Mouse (Mus musculus) forebrain, embryonic 13.5 days (tissue): ENCODE results near the gene Chadl. TPM values are rescaled to one million over a fixed set of nuclear protein-coding genes. Genes with fewer than 3 reads are reported as not detected.

Source experiments
- ATAC-seq: fragments of 200-750 bp; cut with Nextera tagmentation; 2 replicates; pipeline ENCODE4 v1.8.0; 2017
- H3K27ac ChIP-seq: fragments of 300-500 bp; sonication (generic); 2 replicates; pipeline ENCODE4 v1.5.1; 2015; ENCODE audit warnings: inconsistent platforms, mild to moderate bottlenecking, moderate library complexity
- H3K27me3 ChIP-seq: fragments of 300-500 bp; sonication (generic); 2 replicates; pipeline ENCODE4 v1.6.1; 2015; ENCODE audit warnings: mild to moderate bottlenecking, inconsistent platforms
- H3K36me3 ChIP-seq: fragments of 300-500 bp; sonication (generic); 2 replicates; pipeline ENCODE4 v1.6.1; 2015; ENCODE audit warnings: mild to moderate bottlenecking, inconsistent platforms; ENCODE audit not compliant: poor library complexity, severe bottlenecking
- H3K4me1 ChIP-seq: fragments of 300-500 bp; sonication (generic); 2 replicates; pipeline ENCODE4 v1.6.1; 2015; ENCODE audit warnings: inconsistent platforms
- H3K4me2 ChIP-seq: fragments of 300-500 bp; sonication (generic); 2 replicates; pipeline ENCODE4 v1.6.1; 2015; ENCODE audit warnings: inconsistent platforms, mild to moderate bottlenecking, moderate library complexity
- H3K4me3 ChIP-seq: fragments of 300-500 bp; sonication (generic); 2 replicates; pipeline ENCODE4 v1.5.1; 2015; ENCODE audit warnings: mild to moderate bottlenecking, inconsistent platforms
- H3K9ac ChIP-seq: fragments of 300-500 bp; sonication (generic); 2 replicates; pipeline ENCODE4 v1.6.1; 2015; ENCODE audit warnings: mild to moderate bottlenecking, inconsistent platforms
- H3K9me3 ChIP-seq: fragments of 300-500 bp; sonication (generic); replicated peaks from 2 replicates; pipeline ENCODE4 v1.6.1; 2016; ENCODE audit warnings: inconsistent platforms
- WGBS: fragments of 180-500 bp; shearing (Covaris S2); methylation state at CpG from one replicate; pipeline ENCODE4 v1.1.7; 2015; 5-methylcytosine and 5-hydroxymethylcytosine counted together
- polyA plus RNA-seq: library from polyadenylated mRNA; unstranded; fragments of >200 nt; fragmentation: Nextera tagmentation; extraction: Ambion mirVana; gene quantifications from 2 replicates; pipeline ENCODE4 v1.2.1, GENCODE M21; 2015

Gene Chadl
- polyA plus RNA-seq, 1 experiment from 2014 or later, result 7.4 TPM

DNA sequence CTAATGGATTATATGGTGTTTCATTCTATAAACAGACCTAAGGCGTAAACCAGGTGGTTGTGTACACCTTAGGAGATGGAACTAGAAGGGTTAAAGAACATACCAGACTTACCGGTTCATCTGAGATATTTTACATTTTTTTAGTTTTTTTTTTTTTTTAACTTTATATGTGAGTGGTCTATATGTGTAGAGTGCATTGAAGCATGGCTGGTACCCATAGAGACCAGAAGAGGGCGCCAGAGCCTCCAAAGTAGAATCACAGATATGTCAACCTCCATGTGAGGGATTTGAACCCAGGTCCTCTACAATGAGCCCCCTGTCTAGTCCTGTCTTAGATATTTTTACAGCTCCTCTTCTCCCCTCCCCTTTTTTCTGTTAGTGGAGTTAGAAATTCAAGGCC, 760 bp upstream of the Chadl start:
- WGBS, result 55% methylated on average over 3 of the region's 3 CpGs
- H3K4me1 ChIP-seq, result peaks cover 20% of the 10 kb centered on the region

GRCm38 (mm10) chr15:81694891-81695290, 2.2 kb downstream of the Chadl start:
- peak overlapping the region; percentile 76 for H3K9ac ChIP-seq
- no peak overlapping the region for H3K27ac ChIP-seq
- no peaks in the 10 kb centered on the region for H3K36me3 ChIP-seq
- WGBS, result 20% methylated on average over 19 of the region's 19 CpGs
- no peaks in the 10 kb centered on the region for H3K9me3 ChIP-seq
- peak overlapping the region; percentile 94 for H3K4me2 ChIP-seq
- peaks cover 21% of the 10 kb centered on the region for H3K4me1 ChIP-seq
- H3K27me3 ChIP-seq, result peaks cover 53% of the 10 kb centered on the region
- no peak for ATAC-seq
- H3K4me3 ChIP-seq, result peak overlapping the region; percentile 54

More for the DNA sequence above, 760 bp upstream of the Chadl start:
- H3K9ac ChIP-seq, result no peak overlapping the region
- no peak overlapping the region for H3K4me2 ChIP-seq
- ATAC-seq, result no peak
- H3K9me3 ChIP-seq, result no peaks in the 10 kb centered on the region
- H3K36me3 ChIP-seq, result peaks cover 9% of the 10 kb centered on the region
- peaks cover 38% of the 10 kb centered on the region for H3K27me3 ChIP-seq
- no peak overlapping the region for H3K4me3 ChIP-seq
- no peak overlapping the region for H3K27ac ChIP-seq

GRCm38 (mm10) chr15:81693967-81694881, 2.9 kb downstream of the Chadl start:
- Histone ChIP-seq H3K9ac (peak overlapping the region; percentile 76), H3K4me3 (peak overlapping the region; percentile 54), H3K27me3 (peaks cover 53% of the 10 kb centered on the region), H3K36me3 (no peaks in the 10 kb centered on the region), H3K27ac (no peak overlapping the region), H3K4me2 (peak overlapping the region; percentile 94), H3K4me1 (peaks cover 21% of the 10 kb centered on the region), H3K9me3 (no peaks in the 10 kb centered on the region)
- ATAC-seq, result peak; percentile 85
- under 1% methylated on average over 88 of the region's 107 CpGs for WGBS

GRCm38 (mm10) chr15:81693366-81693966, 3.6 kb downstream of the Chadl start:
- H3K4me2 ChIP-seq, result peak overlapping the region; percentile 94
- peak overlapping the region; percentile 54 for H3K4me3 ChIP-seq
- WGBS, result 4% methylated on average over 41 of the region's 41 CpGs
- peak overlapping the region; percentile 76 for H3K9ac ChIP-seq
- ATAC-seq, result peak; percentile 37
- peaks cover 53% of the 10 kb centered on the region for H3K27me3 ChIP-seq
- H3K36me3 ChIP-seq, result peaks cover under 1% of the 10 kb centered on the region; the same call in 1 of the 2 replicates
- H3K27ac ChIP-seq, result no peak overlapping the region
- no peaks in the 10 kb centered on the region for H3K9me3 ChIP-seq
- H3K4me1 ChIP-seq, result peaks cover 21% of the 10 kb centered on the region

- no peak overlapping the region for H3K9ac ChIP-seq
- H3K4me1 ChIP-seq, result no peaks in the 10 kb centered on the region
- no peak overlapping the region for H3K27ac ChIP-seq
- no peak overlapping the region for H3K4me3 ChIP-seq
- H3K4me2 ChIP-seq, result no peak overlapping the region
- no peaks in the 10 kb centered on the region for H3K27me3 ChIP-seq
- peaks cover 89% of the 10 kb centered on the region for H3K36me3 ChIP-seq
- no peaks in the 10 kb centered on the region for H3K9me3 ChIP-seq
- ATAC-seq, result no peak
- whole genome bisulfite sequencing, result 97% methylated on average over 4 of the region's 4 CpGs
Measured at GRCm38 (mm10) chr15:81680301-81680805, 16.7 kb downstream of the Chadl start.

- Histone ChIP-seq H3K27ac (no peak overlapping the region), H3K36me3 (peaks cover 76% of the 10 kb centered on the region), H3K4me2 (no peak overlapping the region), H3K9me3 (no peaks in the 10 kb centered on the region), H3K4me3 (no peak overlapping the region), H3K9ac (no peak overlapping the region), H3K27me3 (no peaks in the 10 kb centered on the region), H3K4me1 (no peaks in the 10 kb centered on the region)
- 98% methylated on average over 3 of the region's 3 CpGs for WGBS
- no peak for ATAC-seq
Measured at GRCm38 (mm10) chr15:81676637-81677036, 20.4 kb downstream of the Chadl start.

- Histone ChIP-seq H3K4me3 (no peak overlapping the region), H3K4me2 (no peak overlapping the region), H3K36me3 (peaks cover 64% of the 10 kb centered on the region), H3K27me3 (no peaks in the 10 kb centered on the region), H3K9me3 (no peaks in the 10 kb centered on the region), H3K4me1 (peaks cover under 1% of the 10 kb centered on the region), H3K27ac (no peak overlapping the region), H3K9ac (no peak overlapping the region)
- ATAC-seq, result no peak
- 90% methylated on average over 4 of the region's 4 CpGs for WGBS
Measured at GRCm38 (mm10) chr15:81670231-81670640, 26.9 kb downstream of the Chadl start.

- H3K4me1 ChIP-seq, result peaks cover 12% of the 10 kb centered on the region
- no peak for ATAC-seq
Measured at GRCm38 (mm10) chr15:81666957-81667356, 30.1 kb downstream of the Chadl start.

DNA sequence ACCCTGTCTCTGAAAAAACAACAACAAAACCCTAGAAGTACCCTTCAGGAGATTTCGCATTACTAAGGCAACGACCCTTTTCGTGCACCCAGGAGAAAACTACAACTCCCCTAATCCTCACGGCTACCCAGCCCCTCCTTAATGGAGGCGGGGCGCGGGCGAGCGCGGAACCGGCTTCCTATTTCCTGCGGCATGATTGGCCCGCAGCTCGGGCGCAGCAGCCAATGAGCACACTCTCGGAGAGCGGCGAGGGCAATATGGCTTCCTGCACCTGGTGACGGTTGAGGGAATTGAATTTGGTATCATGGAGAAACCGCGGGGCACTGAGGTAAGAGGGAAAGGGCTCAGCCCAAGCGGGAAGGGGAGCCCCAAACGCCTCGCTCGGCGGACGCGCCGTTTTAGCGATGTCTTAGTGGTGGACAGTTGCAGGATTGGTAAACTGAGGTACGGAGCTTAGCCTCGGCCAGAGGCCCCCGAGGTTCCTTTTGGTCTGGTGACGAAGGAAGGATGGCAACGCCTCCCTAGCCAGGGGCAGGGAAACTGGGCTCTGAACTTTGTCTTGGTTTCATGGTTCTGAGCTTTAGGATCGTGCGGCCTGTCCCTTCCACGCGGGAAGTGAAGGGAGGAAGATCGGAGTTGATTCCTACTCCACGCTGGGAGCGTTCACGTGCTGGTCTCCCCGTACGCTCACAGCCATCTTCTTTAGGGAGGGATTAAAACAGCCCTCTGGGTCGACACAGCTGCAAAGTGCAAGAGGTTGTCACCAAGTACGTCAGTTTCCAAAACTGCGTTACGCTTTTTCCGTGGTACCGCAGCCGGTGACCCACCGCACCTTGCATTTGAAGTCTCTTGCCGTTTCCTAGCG, 33.2 kb downstream of the Chadl start, which contains the start of gene L3mbtl2:
L3mbtl2 (plus strand) TSS at position 193 of the 865 bp plus-strand sequence.
- under 1% methylated on average over 55 of the region's 55 CpGs for WGBS
- Histone ChIP-seq H3K9ac (peak within 1 kb of the TSS; percentile 81), H3K9me3 (no peaks in the 10 kb centered on the region), H3K27me3 (no peaks in the 10 kb centered on the region), H3K4me3 (peak within 1 kb of the TSS; percentile 90), H3K36me3 (peaks cover 21% of the 10 kb centered on the region), H3K4me2 (peak within 1 kb of the TSS; percentile 86), H3K4me1 (peaks cover 12% of the 10 kb centered on the region), H3K27ac (0 out of 2 replicates have a peak within 1 kb of the TSS, but pooled peaks have one; percentile 31)
- ATAC-seq, result peak; percentile 100

More at GRCm38 (mm10) chr15:81666957-81667356, 30.1 kb downstream of the Chadl start:
- Histone ChIP-seq H3K27ac (no peak overlapping the region), H3K9me3 (no peaks in the 10 kb centered on the region), H3K36me3 (peaks cover 41% of the 10 kb centered on the region), H3K27me3 (no peaks in the 10 kb centered on the region), H3K9ac (no peak overlapping the region), H3K4me2 (no peak overlapping the region), H3K4me3 (no peak overlapping the region)
- 91% methylated on average over 10 of the region's 10 CpGs for WGBS

DNA sequence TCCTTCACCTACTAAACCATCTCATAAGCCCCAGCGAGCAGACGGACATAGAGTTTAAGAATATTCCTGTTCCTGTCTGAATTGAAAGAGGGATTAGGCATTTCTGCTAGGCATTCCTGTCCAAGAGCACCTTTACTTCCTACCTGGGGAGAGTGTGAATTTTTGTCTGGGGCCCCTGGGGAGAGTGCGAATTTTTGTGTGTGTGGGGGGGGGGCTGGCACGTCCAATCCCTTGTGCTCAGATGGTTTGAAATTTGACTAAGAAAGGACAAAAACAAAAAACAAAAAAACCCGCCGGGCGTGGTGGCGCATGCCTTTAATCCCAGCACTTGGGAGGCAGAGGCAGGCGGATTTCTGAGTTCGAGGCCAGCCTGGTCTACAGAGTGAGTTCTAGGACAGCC, 33.8 kb downstream of the Chadl start:
- WGBS, result 67% methylated on average over 10 of the region's 10 CpGs
- Histone ChIP-seq H3K27ac (no peak overlapping the region), H3K9ac (no peak overlapping the region), H3K9me3 (no peaks in the 10 kb centered on the region), H3K36me3 (peaks cover 14% of the 10 kb centered on the region), H3K4me3 (peak overlapping the region; percentile 90), H3K4me1 (peaks cover 12% of the 10 kb centered on the region), H3K27me3 (no peaks in the 10 kb centered on the region), H3K4me2 (peak overlapping the region; percentile 86)
- ATAC-seq, result peak; percentile 2; the same call in 1 of the 2 replicates

GRCm38 (mm10) chr15:81661701-81662100, 35.4 kb downstream of the Chadl start:
- Histone ChIP-seq H3K4me3 (no peak overlapping the region), H3K4me1 (peaks cover 12% of the 10 kb centered on the region), H3K27ac (no peak overlapping the region), H3K27me3 (no peaks in the 10 kb centered on the region), H3K4me2 (no peak overlapping the region), H3K36me3 (no peaks in the 10 kb centered on the region), H3K9ac (no peak overlapping the region), H3K9me3 (no peaks in the 10 kb centered on the region)
- WGBS, result 81% methylated on average over 2 of the region's 2 CpGs
- no peak for ATAC-seq
